Mouse (Mus musculus) layer of hippocampus, adult 18-20 months (tissue): Measurements from ENCODE around the gene Olfr1555-ps1. TPM values are rescaled to one million over a fixed set of nuclear protein-coding genes. Genes with fewer than 3 reads are reported as not detected.
A peak's percentile ranks its signal among the peaks of the same experiment; 100 is the strongest.
"Not testable (repeated sequence)": the region's sequence is repeated elsewhere in the genome, so short reads cannot be mapped to it uniquely, and the experiment has no call there.

ENCODE experiments used
- DNase-seq, 2 experiments: peaks; one replicate each; pipeline ENCODE4 v3.0.0; 2022; ENCODE audit warnings: low spot score in 2 of 2
- long read RNA-seq: library from polyadenylated mRNA; stranded (forward); transcript quantifications from one replicate; pipeline ENCODE4 v2.0.0, GENCODE M21; 2021
- total RNA-seq, 2 experiments: library from RNA; stranded (reverse); gene quantifications; 2 replicates each; pipeline ENCODE4 v1.2.3; 2021

Olfr1555-ps1 gene
- total RNA-seq = not detected
- long read RNA-seq = 0 reads

- DNase-seq = not testable (repeated sequence)
Measured at GRCm38 (mm10) chr19:12170062-12170599, at the start of gene Olfr1555-ps1. TSS of gene Olfr1555-ps1 (minus strand) at chr19:12170112.

- DNase-seq = no peak
Measured at GRCm38 (mm10) chr19:12200334-12200733, 30.4 kb upstream of the Olfr1555-ps1 start, which contains the start of gene Olfr1431. TSS of gene Olfr1431 (plus strand) at chr19:12200634.

- not testable (repeated sequence) for DNase-seq
Measured at GRCm38 (mm10) chr19:12199076-12199475, 29.2 kb upstream of the Olfr1555-ps1 start.

- DNase-seq = peak in 1 of 2 experiments; percentile 13
Measured at GRCm38 (mm10) chr19:12175431-12175830, 5.5 kb upstream of the Olfr1555-ps1 start.

GRCm38 (mm10) chr19:12145452-12145851 is 24.5 kb downstream of the Olfr1555-ps1 start:
- peak in 1 of 2 experiments; percentile 36 for DNase-seq

GRCm38 (mm10) chr19:12143356-12143755 is 26.6 kb downstream of the Olfr1555-ps1 start:
- DNase-seq = peak; percentile 69 to 86

GRCm38 (mm10) chr19:12134289-12134688 is 35.6 kb downstream of the Olfr1555-ps1 start:
- peak; percentile 18 to 74 for DNase-seq

GRCm38 (mm10) chr19:12123103-12123502 is 46.8 kb downstream of the Olfr1555-ps1 start, which contains the start of gene Olfr76:
TSS of gene Olfr76 (minus strand) at chr19:12123203.
- no peak for DNase-seq

- no peak for DNase-seq
Measured at GRCm38 (mm10) chr19:12116464-12116863, 53.4 kb downstream of the Olfr1555-ps1 start.

- DNase-seq = no peak
Measured at GRCm38 (mm10) chr19:12115797-12116196, 54.1 kb downstream of the Olfr1555-ps1 start, which contains the start of gene Olfr1428. TSS of gene Olfr1428 (minus strand) at chr19:12115897.

Other genes starting within 250 kb of the Olfr1555-ps1 start
- 10 to 100 TPM; 51.3 to 52.5 TPM for gene Osbp, start 204.2 kb downstream of the Olfr1555-ps1 start, total RNA-seq
- not detected for gene Olfr1423, start 128.8 kb downstream of the Olfr1555-ps1 start, total RNA-seq
- not detected for gene Olfr1424, start 107.4 kb downstream of the Olfr1555-ps1 start, total RNA-seq
- not detected for gene Olfr1425, start 92.4 kb downstream of the Olfr1555-ps1 start, total RNA-seq
- gene Olfr1426, start 78.1 kb downstream of the Olfr1555-ps1 start, total RNA-seq = not detected
- gene Olfr1427, start 66.8 kb downstream of the Olfr1555-ps1 start, total RNA-seq = not detected
- gene Olfr1428, start 54.2 kb downstream of the Olfr1555-ps1 start, total RNA-seq = not detected
- gene Olfr76, start 46.9 kb downstream of the Olfr1555-ps1 start, total RNA-seq = not detected
- gene Olfr1431, start 30.5 kb upstream of the Olfr1555-ps1 start, total RNA-seq = not detected
- gene Olfr1432, start 62.5 kb upstream of the Olfr1555-ps1 start, total RNA-seq = not detected
- not detected for gene Olfr262, start 71.5 kb upstream of the Olfr1555-ps1 start, total RNA-seq
- gene Olfr235, start 90.9 kb upstream of the Olfr1555-ps1 start, total RNA-seq = not detected
- gene Olfr1434, start 109.7 kb upstream of the Olfr1555-ps1 start, total RNA-seq = not detected
- not detected for gene Olfr1436, start 129.0 kb upstream of the Olfr1555-ps1 start, total RNA-seq
- not detected for gene Olfr1437, start 155.0 kb upstream of the Olfr1555-ps1 start, total RNA-seq
- not detected for gene Olfr1438-ps1, start 165.8 kb upstream of the Olfr1555-ps1 start, total RNA-seq
- not detected for gene Olfr1440, start 217.2 kb upstream of the Olfr1555-ps1 start, total RNA-seq
- gene Olfr1441, start 247.3 kb upstream of the Olfr1555-ps1 start, total RNA-seq = not detected